15 mouse cellular contexts compared by ENCODE assay signal in genomic region chr7:27440014-27440413, GRCm38 (mm10). TPM values are rescaled to one million over a fixed set of nuclear protein-coding genes. Genes with fewer than 3 reads are reported as not detected.
DNase-seq lines count a peak whose midpoint lies in the region; TF ChIP-seq lines count a peak whose summit lies in the region.
"Had no signal": no experiment of that assay in that cellular context is flagged by ENCODE, and none has a peak within 500 bp of the region (broad histone marks: within the 10 kb centered on the region; RNA-seq: fewer than 3 reads in every experiment).

No protein-coding gene starts in this region.

- TF ChIP-seq CTCF in layer of hippocampus, adult 2 months (conservative IDR thresholded peaks at IDR 0.05): peak; percentile 63
- peak; percentile 94 for TF ChIP-seq CTCF in E14TG2a.4 (conservative IDR thresholded peaks at IDR 0.05; ENCODE audit: low read length)
- TF ChIP-seq CTCF in bone marrow macrophage, adult 2 months (IDR thresholded peaks at IDR 0.05; ENCODE audit: low read depth, low read length): peak; percentile 25; the same call in 1 of the 2 replicates

- no peak overlapping the region for H3K4me3 ChIP-seq in layer of hippocampus, adult 2 months
- H3K4me3 ChIP-seq in E14TG2a.4 (replicated peaks; ENCODE audit: low read length): no peak overlapping the region
- no peak overlapping the region for H3K4me3 ChIP-seq in bone marrow macrophage, adult 2 months (ENCODE audit: insufficient read depth, low read length)
- H3K4me3 ChIP-seq: erythroblast, embryonic 14.5 days; hindbrain, embryonic 15.5 days; myocyte had no signal

- peaks cover 5% of the 10 kb centered on the region; the same call in 1 of the 2 replicates for H3K27me3 ChIP-seq in E14TG2a.4 (ENCODE audit: insufficient read depth, low read length)

- H3K27ac ChIP-seq in layer of hippocampus, adult 2 months: no peak overlapping the region
- H3K27ac ChIP-seq in bone marrow macrophage, adult 2 months (ENCODE audit: insufficient read depth, low read depth, low read length): no peak overlapping the region
- H3K27ac ChIP-seq: hindbrain, embryonic 15.5 days had no signal

- H3K4me1 ChIP-seq in E14TG2a.4 (replicated peaks; ENCODE audit: low read depth, low read length): peaks cover 25% of the 10 kb centered on the region
- no peaks in the 10 kb centered on the region for H3K4me1 ChIP-seq in bone marrow macrophage, adult 2 months (ENCODE audit: control insufficient read depth, insufficient read depth, low read length)
- H3K4me1 ChIP-seq: hindbrain, embryonic 15.5 days had no signal

- no peak for TF ChIP-seq POLR2A in bone marrow macrophage, adult 2 months (IDR thresholded peaks at IDR 0.05; ENCODE audit: borderline replicate concordance, low read depth, low read length)

- no peak for DNase-seq in layer of hippocampus, adult 2 months (ENCODE audit: low spot score in 2 of 2)
- DNase-seq in layer of hippocampus, postnatal 10 days (ENCODE audit: low spot score in 2 of 2): no peak
- DNase-seq in B cell, adult 2 months: peak; percentile 36 to 44
- no peak for DNase-seq in frontal cortex, postnatal 25 days (ENCODE audit: low spot score in 2 of 2)
- no peak for DNase-seq in right cerebral cortex, postnatal 14 days
- DNase-seq: adrenal gland, adult 2 months; heart, adult 11 months; heart, postnatal 10 days; kidney, postnatal 10 days; lung, postnatal 10 days had no signal

- no peaks in the 10 kb centered on the region for H3K36me3 ChIP-seq in E14TG2a.4 (ENCODE audit: insufficient read depth, low read length)

- H3K9me3 ChIP-seq in E14TG2a.4 (ENCODE audit: low read length): no peaks in the 10 kb centered on the region
- H3K9me3 ChIP-seq: hindbrain, embryonic 15.5 days had no signal

RNA-seq across cellular contexts. Expression of gene Sptbn4, which starts 7.5 kb away (rescaled TPM):
- 100 to 1,000 TPM; 147 TPM for total RNA-seq in layer of hippocampus, adult 2 months (2021)
- total RNA-seq in layer of hippocampus, postnatal 10 days (2021): 100 to 1,000 TPM in 1 of 2 experiments, 10 to 100 TPM in 1; 89.6 to 105 TPM
- 0.48 and 0.73 TPM in 2 replicates for polyA plus RNA-seq in bone marrow macrophage, adult 2 months (2012; ENCODE audit: insufficient read depth, insufficient read length, missing spikeins)

RNA-seq across cellular contexts. Expression of gene Blvrb, which starts 7.8 kb away (rescaled TPM):
- total RNA-seq in layer of hippocampus, adult 2 months (2021): 10 to 100 TPM; 17.5 to 18.1 TPM
- 10 to 100 TPM; 16.5 to 17.1 TPM for total RNA-seq in layer of hippocampus, postnatal 10 days (2021)
- 473 and 496 TPM in 2 replicates for polyA plus RNA-seq in bone marrow macrophage, adult 2 months (2012; ENCODE audit: insufficient read depth, insufficient read length, missing spikeins)

RNA-seq across cellular contexts. Expression of gene Sertad3, which starts 33.6 kb away (rescaled TPM):
- 1 to 10 TPM; 3.3 to 3.8 TPM for total RNA-seq in layer of hippocampus, adult 2 months (2021)
- total RNA-seq in layer of hippocampus, postnatal 10 days (2021): 1 to 10 TPM; 3.6 to 3.8 TPM
- polyA plus RNA-seq in bone marrow macrophage, adult 2 months (2012; ENCODE audit: insufficient read depth, insufficient read length, missing spikeins): 19.5 and 20.9 TPM in 2 replicates

RNA-seq across cellular contexts. Expression of gene Sertad1, which starts 46.7 kb away (rescaled TPM):
- 10 to 100 TPM in 1 of 2 experiments, 1 to 10 TPM in 1; 6.3 to 10.8 TPM for total RNA-seq in layer of hippocampus, adult 2 months (2021)
- total RNA-seq in layer of hippocampus, postnatal 10 days (2021): 1 to 10 TPM; 4.5 TPM
- polyA plus RNA-seq in bone marrow macrophage, adult 2 months (2012; ENCODE audit: insufficient read depth, insufficient read length, missing spikeins): 22.1 and 24.7 TPM in 2 replicates

RNA-seq across cellular contexts. Expression of gene Prx, which starts 59.1 kb away (rescaled TPM):
- total RNA-seq in layer of hippocampus, adult 2 months (2021): under 1 TPM; 0.38 to 0.39 TPM
- total RNA-seq in layer of hippocampus, postnatal 10 days (2021): 1 to 10 TPM; 1.1 to 1.5 TPM
- polyA plus RNA-seq in bone marrow macrophage, adult 2 months (2012; ENCODE audit: insufficient read depth, insufficient read length, missing spikeins): 0.57 and 0.68 TPM in 2 replicates

Comparison
In these comparisons a context has a peak if more than half of its experiments do, and no peak if none do; other contexts are left out.
1. DNase-seq: peak in B cell, adult 2 months (2 of 2); none in layer of hippocampus, adult 2 months (0 of 2), layer of hippocampus, postnatal 10 days (0 of 2), frontal cortex, postnatal 25 days (0 of 2) and right cerebral cortex, postnatal 14 days (single experiment).
2. CTCF ChIP-seq: peak in every context shown above with its lines; median percentile 94 in E14TG2a.4; 63 in layer of hippocampus, adult 2 months; 25 in bone marrow macrophage, adult 2 months.